Mouse (Mus musculus): ENCODE data around the gene Gpsm1. TPM values are rescaled to one million over a fixed set of nuclear protein-coding genes. Genes with fewer than 3 reads are reported as not detected.

The Gpsm1 gene
- polyA plus RNA-seq, 1 experiment from 2014 or later = 6.9 TPM

DNA sequence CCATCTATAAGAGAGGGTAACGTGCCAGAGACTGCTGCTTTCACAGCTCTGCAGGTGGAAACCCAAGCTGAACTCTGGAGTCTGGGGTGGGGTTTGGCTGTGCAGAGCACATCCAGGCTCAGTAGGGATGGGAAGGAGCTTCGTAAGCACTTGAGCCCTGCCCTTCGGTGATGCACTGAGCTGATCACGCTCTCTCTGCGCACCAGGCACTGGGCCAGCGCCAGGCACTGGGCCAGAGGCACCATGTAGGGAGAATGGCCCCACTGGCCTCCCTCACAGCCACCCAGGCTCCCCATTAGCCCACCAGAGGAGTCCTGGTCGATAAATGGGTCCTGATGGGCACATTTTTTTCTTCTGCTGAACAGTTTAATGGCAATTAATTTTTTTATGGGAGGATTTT is 29.5 kb upstream of the Gpsm1 start:
- H3K4me1 ChIP-seq (replicated peaks; ENCODE audit: control insufficient read depth, insufficient read depth, low read length) = no peaks in the 10 kb centered on the region
- H3K4me3 ChIP-seq (ENCODE audit: low read depth, low read length) = no peak overlapping the region
- WGBS = 57% methylated on average over 7 of the region's 7 CpGs
- H3K36me3 ChIP-seq (ENCODE audit: control insufficient read depth, insufficient read depth) = no peaks in the 10 kb centered on the region
- no peak for ATAC-seq
- H3K27ac ChIP-seq (ENCODE audit: low read depth, low read length) = no peak overlapping the region
- H3K9ac ChIP-seq (ENCODE audit: low read depth, low read length) = no peak overlapping the region
- no peaks in the 10 kb centered on the region for H3K27me3 ChIP-seq (replicated peaks; ENCODE audit: control insufficient read depth, insufficient read depth, low read length)
- no peak for TF ChIP-seq CTCF (IDR thresholded peaks at IDR 0.05; ENCODE audit: low read depth)
- no peak overlapping the region for H3K4me2 ChIP-seq (replicated peaks; ENCODE audit: low read depth)
- no peaks in the 10 kb centered on the region for H3K9me3 ChIP-seq (ENCODE audit: control insufficient read depth)

DNA sequence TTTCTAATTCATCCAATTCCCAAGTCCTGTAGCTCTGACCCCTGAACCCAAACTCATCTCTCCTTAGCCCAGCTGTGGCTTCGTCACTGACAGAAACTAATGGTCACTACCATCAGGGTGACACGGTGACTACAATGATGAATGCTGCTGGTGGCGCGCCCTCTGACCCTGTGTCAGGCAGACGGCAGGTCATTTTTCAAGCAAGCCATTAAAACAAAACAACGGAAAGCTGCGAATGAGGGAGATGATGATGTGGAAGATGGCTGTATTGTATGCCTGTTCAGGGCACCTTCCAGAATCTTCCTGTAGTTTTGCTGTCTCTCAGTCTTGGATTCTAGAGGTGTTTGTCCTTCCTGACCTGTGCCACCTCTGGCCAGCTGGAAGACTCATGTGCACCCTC is 28.9 kb upstream of the Gpsm1 start:
- no peak for TF ChIP-seq CTCF (IDR thresholded peaks at IDR 0.05; ENCODE audit: low read depth)

GRCm38 (mm10) chr2:26290133-26290532 is 25.2 kb upstream of the Gpsm1 start:
- Histone ChIP-seq H3K27me3 (replicated peaks; ENCODE audit: control insufficient read depth, insufficient read depth, low read length) (no peaks in the 10 kb centered on the region), H3K36me3 (ENCODE audit: control insufficient read depth, insufficient read depth) (no peaks in the 10 kb centered on the region), H3K4me3 (ENCODE audit: low read depth, low read length) (no peak overlapping the region), H3K9ac (ENCODE audit: low read depth, low read length) (no peak overlapping the region), H3K9me3 (ENCODE audit: control insufficient read depth) (no peaks in the 10 kb centered on the region), H3K27ac (ENCODE audit: low read depth, low read length) (no peak overlapping the region), H3K4me2 (replicated peaks; ENCODE audit: low read depth) (no peak overlapping the region), H3K4me1 (replicated peaks; ENCODE audit: control insufficient read depth, insufficient read depth, low read length) (no peaks in the 10 kb centered on the region)
- WGBS = 70% methylated on average over 5 of the region's 5 CpGs
- TF ChIP-seq CTCF (IDR thresholded peaks at IDR 0.05; ENCODE audit: low read depth) = no peak
- no peak for ATAC-seq

More for the DNA sequence above, 28.9 kb upstream of the Gpsm1 start:
- no peaks in the 10 kb centered on the region for H3K4me1 ChIP-seq (replicated peaks; ENCODE audit: control insufficient read depth, insufficient read depth, low read length)
- no peak overlapping the region for H3K4me3 ChIP-seq (ENCODE audit: low read depth, low read length)
- ATAC-seq = no peak
- no peaks in the 10 kb centered on the region for H3K9me3 ChIP-seq (ENCODE audit: control insufficient read depth)
- H3K36me3 ChIP-seq (ENCODE audit: control insufficient read depth, insufficient read depth) = no peaks in the 10 kb centered on the region
- WGBS = 52% methylated on average over 7 of the region's 7 CpGs
- no peaks in the 10 kb centered on the region for H3K27me3 ChIP-seq (replicated peaks; ENCODE audit: control insufficient read depth, insufficient read depth, low read length)
- no peak overlapping the region for H3K9ac ChIP-seq (ENCODE audit: low read depth, low read length)
- H3K4me2 ChIP-seq (replicated peaks; ENCODE audit: low read depth) = no peak overlapping the region
- H3K27ac ChIP-seq (ENCODE audit: low read depth, low read length) = no peak overlapping the region

DNA sequence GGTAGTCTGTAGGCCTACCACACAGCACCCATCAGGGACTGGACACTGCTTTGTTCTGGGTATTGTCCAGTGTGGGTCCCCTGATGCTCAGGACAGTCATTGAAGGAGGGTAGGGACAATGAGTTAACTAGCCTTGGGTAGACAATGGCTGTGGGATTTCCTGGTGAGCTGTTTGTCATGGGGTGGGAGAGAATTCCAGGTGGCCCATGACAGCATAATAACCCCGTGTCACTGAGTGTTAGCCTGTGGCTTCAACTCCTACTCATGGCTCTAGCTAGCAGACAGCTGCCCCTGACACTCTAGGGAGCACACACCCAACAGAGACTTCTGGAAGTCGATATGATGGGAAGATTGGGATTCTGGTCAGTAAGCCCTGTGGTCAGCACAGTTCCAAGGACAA is 20.9 kb upstream of the Gpsm1 start, which contains the start of gene Ccdc187:
Gene Ccdc187, minus strand, starts transcription at position 101 of the 400 bp plus-strand sequence.
- H3K9me3 ChIP-seq (ENCODE audit: control insufficient read depth) = no peaks in the 10 kb centered on the region
- no peak for ATAC-seq
- no peaks in the 10 kb centered on the region for H3K27me3 ChIP-seq (replicated peaks; ENCODE audit: control insufficient read depth, insufficient read depth, low read length)
- no peak within 1 kb of the TSS for H3K4me3 ChIP-seq (ENCODE audit: low read depth, low read length)
- H3K4me1 ChIP-seq (replicated peaks; ENCODE audit: control insufficient read depth, insufficient read depth, low read length) = no peaks in the 10 kb centered on the region
- H3K4me2 ChIP-seq (replicated peaks; ENCODE audit: low read depth) = no peak within 1 kb of the TSS
- H3K36me3 ChIP-seq (ENCODE audit: control insufficient read depth, insufficient read depth) = no peaks in the 10 kb centered on the region
- TF ChIP-seq CTCF (IDR thresholded peaks at IDR 0.05; ENCODE audit: low read depth) = no peak
- H3K27ac ChIP-seq (ENCODE audit: low read depth, low read length) = no peak within 1 kb of the TSS
- 71% methylated on average over 2 of the region's 2 CpGs for WGBS
- no peak within 1 kb of the TSS for H3K9ac ChIP-seq (ENCODE audit: low read depth, low read length)

GRCm38 (mm10) chr2:26296606-26297195 is 18.6 kb upstream of the Gpsm1 start:
- no peak overlapping the region for H3K9ac ChIP-seq (ENCODE audit: low read depth, low read length)
- no peaks in the 10 kb centered on the region for H3K9me3 ChIP-seq (ENCODE audit: control insufficient read depth)
- TF ChIP-seq CTCF (IDR thresholded peaks at IDR 0.05; ENCODE audit: low read depth) = no peak
- H3K27ac ChIP-seq (ENCODE audit: low read depth, low read length) = no peak overlapping the region
- 0 out of 2 replicates have a peak, but pooled peaks cover 4% of the 10 kb centered on the region for H3K4me1 ChIP-seq (replicated peaks; ENCODE audit: control insufficient read depth, insufficient read depth, low read length)
- no peaks in the 10 kb centered on the region; the same call in 1 of the 2 replicates for H3K27me3 ChIP-seq (replicated peaks; ENCODE audit: control insufficient read depth, insufficient read depth, low read length)
- no peak for ATAC-seq
- no peak overlapping the region for H3K4me2 ChIP-seq (replicated peaks; ENCODE audit: low read depth)
- H3K4me3 ChIP-seq (ENCODE audit: low read depth, low read length) = no peak overlapping the region
- WGBS = 33% methylated on average over 6 of the region's 6 CpGs
- H3K36me3 ChIP-seq (ENCODE audit: control insufficient read depth, insufficient read depth) = no peaks in the 10 kb centered on the region

DNA sequence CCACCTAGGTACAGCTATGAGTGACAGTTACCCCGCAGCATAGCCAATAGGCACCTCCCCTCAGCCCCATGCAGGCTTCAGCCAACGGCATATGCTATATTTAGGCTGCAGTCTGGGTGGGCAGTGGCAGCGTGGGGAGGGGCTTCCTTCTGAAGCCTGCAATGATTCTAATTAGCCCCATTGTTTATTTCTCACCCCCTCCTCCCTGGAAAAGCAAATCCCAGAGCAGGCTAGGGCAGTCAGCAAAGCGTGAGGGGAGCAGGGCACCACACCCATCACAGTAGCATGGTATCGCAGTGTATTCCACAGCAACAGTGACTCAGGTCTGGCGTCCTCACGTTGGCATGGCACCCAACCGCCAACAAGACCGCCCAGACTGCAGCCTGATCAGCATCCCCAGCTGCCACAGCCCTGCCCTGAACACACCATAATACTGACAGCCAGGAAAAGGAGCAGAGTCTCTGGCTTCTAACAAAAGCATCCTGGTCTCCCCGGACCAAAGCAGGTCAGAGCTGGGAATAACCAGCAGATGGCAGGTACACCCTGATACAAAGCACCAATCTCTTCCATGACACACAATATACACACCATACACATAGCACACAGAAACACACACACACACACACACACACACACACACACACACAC is 17.0 kb upstream of the Gpsm1 start:
- Histone ChIP-seq H3K27ac (ENCODE audit: low read depth, low read length) (no peak overlapping the region), H3K9me3 (ENCODE audit: control insufficient read depth) (no peaks in the 10 kb centered on the region), H3K27me3 (replicated peaks; ENCODE audit: control insufficient read depth, insufficient read depth, low read length) (no peaks in the 10 kb centered on the region; the same call in 1 of the 2 replicates), H3K4me3 (ENCODE audit: low read depth, low read length) (no peak overlapping the region), H3K4me1 (replicated peaks; ENCODE audit: control insufficient read depth, insufficient read depth, low read length) (0 out of 2 replicates have a peak, but pooled peaks cover 4% of the 10 kb centered on the region), H3K4me2 (replicated peaks; ENCODE audit: low read depth) (no peak overlapping the region), H3K9ac (ENCODE audit: low read depth, low read length) (no peak overlapping the region), H3K36me3 (ENCODE audit: control insufficient read depth, insufficient read depth) (no peaks in the 10 kb centered on the region)
- peak; percentile 54 for ATAC-seq
- TF ChIP-seq CTCF (IDR thresholded peaks at IDR 0.05; ENCODE audit: low read depth) = peak; percentile 31; the same call in 1 of the 2 replicates
- WGBS = 6% methylated on average over 10 of the region's 10 CpGs
